8 mouse cellular contexts compared by ENCODE assay signal in the genomic region with DNA sequence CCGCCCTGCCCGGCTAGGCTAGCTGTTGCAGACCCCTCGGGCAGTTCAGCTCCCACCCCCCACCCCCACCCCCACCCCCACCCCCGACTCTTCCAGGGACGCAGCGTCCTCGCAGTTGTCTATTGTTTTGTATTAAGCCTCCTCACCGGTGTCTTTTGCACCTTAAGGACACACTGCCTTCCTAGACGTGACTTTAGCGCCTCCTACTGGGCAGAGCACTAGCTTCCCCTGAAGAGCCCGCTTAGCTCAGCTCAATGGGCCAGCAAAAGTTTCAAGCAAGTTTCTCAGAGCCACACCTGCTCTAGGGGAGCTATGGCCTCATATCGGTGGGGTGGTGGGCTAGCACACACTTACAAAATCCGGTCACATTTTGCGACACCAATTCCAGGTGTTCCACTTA. TPM values are rescaled to one million over a fixed set of nuclear protein-coding genes. Genes with fewer than 3 reads are reported as not detected.
DNase-seq lines count a peak whose midpoint lies in the region; ATAC-seq and TF ChIP-seq lines count a peak whose summit lies in the region.

No protein-coding gene starts in this region.

- 10% methylated on average over 14 of the region's 14 CpGs for WGBS in liver, postnatal 0 days (ENCODE audit: insufficient replicate concordance)
- 3% methylated on average over 14 of the region's 14 CpGs for WGBS in neural tube, embryonic 13.5 days

- peak overlapping the region; percentile 51 for H3K4me2 ChIP-seq in liver, postnatal 0 days (ENCODE audit: low read depth, low read length)
- H3K4me2 ChIP-seq in neural tube, embryonic 13.5 days: peak overlapping the region; percentile 30; the same call in 1 of the 2 replicates

- TF ChIP-seq CTCF in liver, postnatal 0 days (IDR thresholded peaks at IDR 0.05; ENCODE audit: low read depth): peak; percentile 89

- ATAC-seq in liver, postnatal 0 days: peak; percentile 27; the same call in 1 of the 2 replicates
- ATAC-seq in neural tube, embryonic 13.5 days (ENCODE audit: low read depth): peak; percentile 65; the same call in 1 of the 2 replicates

- no peak for TF ChIP-seq EP300 in liver, postnatal 0 days (IDR thresholded peaks at IDR 0.05; ENCODE audit: low read depth)

- intact Hi-C loops in gastrocnemius, postnatal 14 days (cut with DNase I; ENCODE audit: low total_unique reads): loop anchor here (5.0 kb wide), 1 partner anchor 58 kb away; no protein-coding TSS in a partner anchor

- DNase-seq in A20 (ENCODE audit: low read depth, low spot score): peak; percentile 83
- DNase-seq in R1 (ENCODE audit: low read depth, low spot score): peak; percentile 87
- peak; percentile 86 to 91 for DNase-seq in cerebellum, postnatal 10 days
- peak; percentile 68 for DNase-seq in gastrocnemius, postnatal 14 days
- DNase-seq in kidney, adult 8-10 months: peak; percentile 54 to 82
- peak; percentile 82 for DNase-seq in liver, postnatal 0 days
- DNase-seq in testis, postnatal 10 days (ENCODE audit: low spot score): peak; percentile 88

- peaks cover 8% of the 10 kb centered on the region for H3K4me1 ChIP-seq in liver, postnatal 0 days (ENCODE audit: insufficient read depth)
- H3K4me1 ChIP-seq in neural tube, embryonic 13.5 days (replicated peaks): 0 out of 2 replicates have a peak, but pooled peaks cover 5% of the 10 kb centered on the region

- H3K9me3 ChIP-seq in liver, postnatal 0 days (ENCODE audit: low read length): no peaks in the 10 kb centered on the region
- H3K9me3 ChIP-seq in neural tube, embryonic 13.5 days: no peaks in the 10 kb centered on the region

- H3K9ac ChIP-seq in liver, postnatal 0 days (replicated peaks): no peak overlapping the region
- no peak overlapping the region for H3K9ac ChIP-seq in neural tube, embryonic 13.5 days

- H3K27me3 ChIP-seq in liver, postnatal 0 days (ENCODE audit: insufficient read depth, low read length): no peaks in the 10 kb centered on the region
- peaks cover 20% of the 10 kb centered on the region for H3K27me3 ChIP-seq in neural tube, embryonic 13.5 days

- no peaks in the 10 kb centered on the region for H3K36me3 ChIP-seq in liver, postnatal 0 days (replicated peaks; ENCODE audit: insufficient read depth, low read length)
- H3K36me3 ChIP-seq in neural tube, embryonic 13.5 days: no peaks in the 10 kb centered on the region

- no peak overlapping the region for H3K4me3 ChIP-seq in liver, postnatal 0 days (ENCODE audit: low read depth, low read length)
- H3K4me3 ChIP-seq in neural tube, embryonic 13.5 days: no peak overlapping the region

- H3K27ac ChIP-seq in liver, postnatal 0 days (ENCODE audit: low read depth): no peak overlapping the region
- H3K27ac ChIP-seq in neural tube, embryonic 13.5 days (replicated peaks): no peak overlapping the region

RNA-seq across cellular contexts. Expression of gene Ap1b1, which starts 11.0 kb away (rescaled TPM):
- 10 to 100 TPM; 31.6 to 41.1 TPM for total RNA-seq in gastrocnemius, postnatal 14 days (2021)
- polyA plus RNA-seq in liver, postnatal 0 days (2015; fragmentation: Nextera tagmentation; extraction: Ambion mirVana): 40.7 and 46.3 TPM in 2 replicates
- polyA plus RNA-seq in neural tube, embryonic 13.5 days (2015; fragmentation: Nextera tagmentation; extraction: Ambion mirVana): 84.5 and 89.7 TPM in 2 replicates

RNA-seq across cellular contexts. Expression of gene Nefh, which starts 27.8 kb away (rescaled TPM):
- total RNA-seq in gastrocnemius, postnatal 14 days (2021): under 1 TPM; 0.13 to 0.21 TPM
- polyA plus RNA-seq in liver, postnatal 0 days (2015; fragmentation: Nextera tagmentation; extraction: Ambion mirVana): 0.16 and 0.18 TPM in 2 replicates
- 8.1 and 8.6 TPM in 2 replicates for polyA plus RNA-seq in neural tube, embryonic 13.5 days (2015; fragmentation: Nextera tagmentation; extraction: Ambion mirVana)
